Mouse (Mus musculus) embryonic facial prominence, embryonic 10.5 days (tissue): Measurements from ENCODE around the gene Gucy2d. TPM values are rescaled to one million over a fixed set of nuclear protein-coding genes. Genes with fewer than 3 reads are reported as not detected.

Experiments
- DNase-seq: peaks from one replicate; pipeline ENCODE4 v3.0.0-alpha.2; 2017; ENCODE audit warnings: low spot score
- H3K27ac ChIP-seq: fragments of 300-500 bp; sonication (generic); replicated peaks from 2 replicates; pipeline ENCODE4 v1.5.1; 2016; ENCODE audit warnings: mild to moderate bottlenecking
- H3K27me3 ChIP-seq: fragments of 300-500 bp; sonication (generic); replicated peaks from 2 replicates; pipeline ENCODE4 v1.6.1; 2016; ENCODE audit warnings: low read depth, mild to moderate bottlenecking; ENCODE audit not compliant: poor library complexity, severe bottlenecking
- H3K36me3 ChIP-seq: fragments of 300-500 bp; sonication (generic); replicated peaks from 2 replicates; pipeline ENCODE4 v1.6.1; 2016; ENCODE audit warnings: mild to moderate bottlenecking, moderate library complexity
- H3K4me1 ChIP-seq: fragments of 300-500 bp; sonication (generic); 2 replicates; pipeline ENCODE4 v1.6.1; 2016
- H3K4me3 ChIP-seq: fragments of 300-500 bp; sonication (generic); 2 replicates; pipeline ENCODE4 v1.5.1; 2016; ENCODE audit warnings: mild to moderate bottlenecking, moderate library complexity
- H3K9me3 ChIP-seq: fragments of 300-500 bp; sonication (generic); 2 replicates; pipeline ENCODE4 v1.6.1; 2016; ENCODE audit warnings: mild to moderate bottlenecking
- WGBS: fragments of 180-500 bp; shearing (Covaris S2); methylation state at CpG from one replicate; pipeline ENCODE4 v1.1.7; 2016; 5-methylcytosine and 5-hydroxymethylcytosine counted together
- polyA plus RNA-seq: library from polyadenylated mRNA; unstranded; fragments of >200 nt; fragmentation: Nextera tagmentation; extraction: Ambion mirVana; gene quantifications from 2 replicates; pipeline ENCODE4 v1.2.1, GENCODE M21; 2016

The Gucy2d gene
- not detected in 2 replicates for polyA plus RNA-seq

GRCm38 (mm10) chr7:98439956-98440466 is at the start of gene Gucy2d:
Gene Gucy2d, plus strand, starts transcription at chr7:98440416.
- no peak within 1 kb of the TSS for H3K27ac ChIP-seq
- DNase-seq, result no peak
- WGBS, result 53% methylated on average over 10 of the region's 10 CpGs
- no peaks in the 10 kb centered on the region for H3K4me1 ChIP-seq
- H3K36me3 ChIP-seq, result no peaks in the 10 kb centered on the region
- no peaks in the 10 kb centered on the region for H3K27me3 ChIP-seq
- no peak within 1 kb of the TSS for H3K4me3 ChIP-seq
- no peaks in the 10 kb centered on the region for H3K9me3 ChIP-seq

DNA sequence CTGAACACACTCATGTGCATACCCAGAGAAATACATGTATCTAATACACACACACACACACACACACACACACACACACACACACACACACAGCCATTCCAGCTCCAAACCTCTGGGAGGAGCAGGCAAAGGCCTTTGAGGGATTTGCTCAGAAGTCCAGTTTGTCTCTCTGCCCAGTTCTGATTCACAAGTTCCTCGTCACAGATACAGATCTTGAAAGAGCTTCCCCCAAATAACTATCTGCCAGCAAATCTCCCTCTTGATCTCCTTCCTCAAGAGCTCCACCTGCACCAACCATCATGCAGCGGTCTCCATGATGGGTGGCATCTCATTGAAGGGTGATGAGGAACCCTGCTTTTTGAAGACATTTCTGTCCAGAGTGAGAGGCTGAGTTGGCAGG is 49.7 kb upstream of the Gucy2d start:
- Histone ChIP-seq H3K4me3 (no peak overlapping the region), H3K36me3 (no peaks in the 10 kb centered on the region), H3K4me1 (0 out of 2 replicates have a peak, but pooled peaks cover 4% of the 10 kb centered on the region), H3K27ac (no peak overlapping the region), H3K9me3 (no peaks in the 10 kb centered on the region), H3K27me3 (no peaks in the 10 kb centered on the region)
- DNase-seq, result no peak
- WGBS, result 79% methylated on average over 2 of the region's 2 CpGs

DNA sequence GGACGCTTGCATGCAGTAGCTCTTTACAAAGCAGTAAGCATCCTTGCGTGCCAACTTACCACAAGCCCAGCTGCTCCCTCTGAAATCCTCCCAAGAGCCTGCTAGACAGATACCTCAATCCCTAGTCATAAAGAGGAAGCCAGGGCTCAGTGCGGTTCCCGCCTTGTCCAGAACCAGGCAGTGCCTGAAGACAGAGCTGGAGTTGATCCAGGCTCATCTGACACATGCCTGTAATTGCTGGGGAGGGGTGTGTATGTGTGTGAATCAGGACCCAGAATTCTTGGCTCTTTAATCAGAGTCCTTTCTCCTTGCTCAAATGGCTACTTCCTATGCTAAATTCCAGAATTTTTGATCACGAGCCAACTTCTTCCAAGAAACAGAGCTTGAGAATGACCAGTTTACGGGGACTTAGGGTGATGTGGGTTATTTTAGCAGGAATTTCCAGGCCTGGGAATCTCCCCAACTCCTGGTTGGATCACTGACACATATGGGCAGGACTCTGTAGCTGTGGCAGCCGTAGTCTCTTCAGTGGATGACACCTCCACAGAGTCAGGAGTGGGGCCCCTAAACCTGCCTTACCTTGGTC is 48.8 kb upstream of the Gucy2d start:
- WGBS, result 91% methylated on average over 7 of the region's 7 CpGs
- Histone ChIP-seq H3K4me1 (0 out of 2 replicates have a peak, but pooled peaks cover 4% of the 10 kb centered on the region), H3K27ac (no peak overlapping the region), H3K36me3 (no peaks in the 10 kb centered on the region), H3K4me3 (no peak overlapping the region), H3K9me3 (no peaks in the 10 kb centered on the region), H3K27me3 (no peaks in the 10 kb centered on the region)
- no peak for DNase-seq

- WGBS, result 88% methylated on average over 8 of the region's 8 CpGs
- H3K4me3 ChIP-seq, result no peak overlapping the region
- H3K9me3 ChIP-seq, result no peaks in the 10 kb centered on the region
- no peak for DNase-seq
- no peaks in the 10 kb centered on the region for H3K36me3 ChIP-seq
- H3K4me1 ChIP-seq, result 0 out of 2 replicates have a peak, but pooled peaks cover 4% of the 10 kb centered on the region
- no peak overlapping the region for H3K27ac ChIP-seq
- no peaks in the 10 kb centered on the region for H3K27me3 ChIP-seq
Measured at GRCm38 (mm10) chr7:98392466-98393201, 47.6 kb upstream of the Gucy2d start.

DNA sequence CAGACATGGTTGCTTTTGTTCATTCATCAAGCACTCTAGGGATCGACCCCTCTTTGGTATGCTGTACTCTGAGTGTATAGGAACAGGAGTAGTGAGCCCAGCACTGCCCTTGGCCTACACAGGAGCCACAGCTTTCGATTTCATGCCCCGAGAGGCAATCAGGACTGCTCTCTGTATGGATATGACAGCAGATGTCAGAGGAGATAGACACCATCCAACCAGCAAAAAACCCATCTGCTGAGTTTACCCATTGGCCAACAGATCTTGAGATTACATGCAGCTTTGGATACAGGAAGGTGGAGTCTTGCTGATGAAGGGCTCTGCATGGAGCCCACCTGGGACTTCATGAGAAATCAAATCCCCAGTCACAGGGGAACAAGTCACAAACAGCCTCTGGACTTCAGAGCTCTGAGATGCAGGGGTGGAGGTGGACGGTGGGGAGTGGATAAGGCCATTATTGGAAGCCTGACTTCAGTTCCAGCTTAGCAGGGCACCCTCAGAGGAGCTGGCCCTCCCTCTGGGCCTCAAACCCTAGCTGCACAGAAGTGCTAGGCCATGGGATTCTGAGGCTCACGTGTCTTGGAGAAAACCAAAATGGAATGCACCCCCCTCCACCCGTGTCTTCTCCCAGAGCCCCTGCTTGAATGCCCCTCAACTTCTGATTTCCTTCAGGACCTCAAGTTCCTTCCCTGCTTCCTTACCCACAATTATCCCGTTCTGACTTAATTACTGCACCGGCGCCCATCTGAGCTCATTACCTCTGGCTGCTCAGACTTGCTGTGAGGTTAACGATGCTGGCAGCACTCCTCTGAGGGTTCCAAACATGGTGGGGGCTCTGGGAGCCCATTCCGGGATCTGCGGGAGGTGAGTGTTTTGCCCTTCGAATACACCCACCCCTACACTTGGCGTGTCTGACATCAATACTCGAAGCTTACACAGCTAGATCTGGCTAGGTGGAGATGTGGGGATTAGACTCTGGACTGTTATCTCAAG is 37.3 kb upstream of the Gucy2d start:
- no peaks in the 10 kb centered on the region for H3K9me3 ChIP-seq
- H3K27me3 ChIP-seq, result no peaks in the 10 kb centered on the region
- no peaks in the 10 kb centered on the region for H3K36me3 ChIP-seq
- WGBS, result 60% methylated on average over 15 of the region's 15 CpGs
- H3K27ac ChIP-seq, result no peak overlapping the region; the same call in 1 of the 2 replicates
- DNase-seq, result no peak
- no peak overlapping the region for H3K4me3 ChIP-seq
- peaks cover 17% of the 10 kb centered on the region for H3K4me1 ChIP-seq

DNA sequence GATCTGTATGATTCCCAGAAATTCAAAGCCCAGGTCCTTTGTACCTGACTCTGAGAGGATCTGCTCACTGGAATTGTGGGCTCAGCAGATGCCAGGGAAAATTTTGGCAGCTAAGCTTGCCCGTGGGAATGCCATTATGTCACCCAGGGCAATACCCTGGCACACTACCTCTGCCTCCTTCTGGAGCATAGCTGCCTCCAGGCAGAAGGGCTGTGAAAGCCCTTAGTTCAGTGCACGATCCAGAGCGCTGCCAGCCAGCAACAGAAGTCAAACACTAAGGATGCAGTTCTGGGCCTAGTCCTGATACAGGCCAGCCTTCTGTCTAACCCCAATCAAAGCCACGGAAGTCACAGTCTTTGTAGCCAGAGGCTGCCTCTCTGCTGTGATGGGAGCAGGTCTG is 36.2 kb upstream of the Gucy2d start:
- Histone ChIP-seq H3K36me3 (no peaks in the 10 kb centered on the region), H3K27ac (no peak overlapping the region), H3K9me3 (no peaks in the 10 kb centered on the region), H3K4me1 (peaks cover 17% of the 10 kb centered on the region), H3K4me3 (no peak overlapping the region), H3K27me3 (no peaks in the 10 kb centered on the region)
- DNase-seq, result no peak
- WGBS, result 40% methylated on average over 4 of the region's 4 CpGs

DNA sequence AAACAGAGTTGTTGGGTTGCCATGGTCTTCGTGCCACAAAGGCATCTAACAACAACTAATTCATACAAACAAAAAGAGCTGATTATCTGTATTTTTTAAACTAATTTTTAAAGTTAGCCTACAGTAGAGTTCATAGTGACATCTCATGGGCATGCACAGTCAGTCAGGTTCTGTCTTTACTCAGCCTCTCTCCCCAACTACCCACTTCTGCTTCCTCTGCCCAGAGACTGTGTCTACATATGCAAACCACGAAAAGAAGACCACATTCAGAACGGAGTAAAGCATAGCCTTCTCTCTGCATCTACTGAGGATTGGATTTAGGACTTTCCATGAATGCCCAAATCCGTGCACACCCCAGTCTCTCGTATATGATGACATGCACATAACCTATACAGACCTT is 32.6 kb upstream of the Gucy2d start:
- Histone ChIP-seq H3K4me1 (peaks cover 16% of the 10 kb centered on the region), H3K9me3 (no peaks in the 10 kb centered on the region), H3K27me3 (no peaks in the 10 kb centered on the region), H3K4me3 (no peak overlapping the region), H3K36me3 (no peaks in the 10 kb centered on the region), H3K27ac (no peak overlapping the region)
- WGBS, result 87% methylated on average over 5 of the region's 5 CpGs
- no peak for DNase-seq

DNA sequence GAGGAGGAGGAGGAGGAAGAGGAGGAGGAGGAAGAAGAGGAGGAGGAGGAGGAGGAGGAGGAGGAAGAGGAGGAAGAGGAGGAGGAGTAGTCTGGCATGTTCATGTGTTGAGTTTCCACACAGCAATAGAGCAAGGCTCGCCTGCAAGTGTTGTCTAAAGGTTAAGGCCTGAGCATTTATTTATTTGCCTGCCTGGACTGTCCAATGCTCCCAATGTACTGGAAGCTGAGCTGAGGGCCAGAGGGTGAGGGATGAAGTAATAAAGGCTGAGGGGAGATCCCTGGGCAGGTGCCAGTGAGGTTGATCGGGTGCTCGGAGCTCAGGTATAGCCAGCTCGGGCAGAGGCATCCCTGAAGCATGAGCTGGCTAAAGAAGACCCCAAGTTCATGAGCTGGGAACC is 27.1 kb upstream of the Gucy2d start:
- no peak for DNase-seq
- H3K9me3 ChIP-seq, result no peaks in the 10 kb centered on the region
- peaks cover 27% of the 10 kb centered on the region for H3K4me1 ChIP-seq
- H3K4me3 ChIP-seq, result no peak overlapping the region
- 86% methylated on average over 4 of the region's 4 CpGs for WGBS
- H3K36me3 ChIP-seq, result no peaks in the 10 kb centered on the region
- no peak overlapping the region for H3K27ac ChIP-seq
- no peaks in the 10 kb centered on the region for H3K27me3 ChIP-seq

DNA sequence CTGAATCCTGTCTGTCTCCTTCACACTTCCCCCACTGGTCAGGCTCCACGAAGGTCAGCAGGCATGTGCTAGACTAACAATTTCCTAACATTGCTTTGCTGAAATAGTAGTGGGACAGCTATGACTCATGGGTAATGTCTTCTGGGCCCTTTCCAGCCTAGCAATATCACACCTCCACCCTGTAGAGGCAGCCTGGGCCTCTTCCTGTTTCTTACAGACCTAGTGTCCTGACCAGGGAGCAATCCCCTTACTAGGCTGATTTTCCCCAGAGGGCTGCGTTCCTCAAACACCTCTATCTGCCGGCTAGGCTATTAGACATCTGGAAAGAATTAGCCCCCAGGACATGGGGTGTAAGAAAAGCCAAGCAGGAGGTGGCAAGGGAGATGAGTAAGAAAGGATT is 24.7 kb upstream of the Gucy2d start:
- DNase-seq, result peak; percentile 36
- H3K9me3 ChIP-seq, result no peaks in the 10 kb centered on the region
- peak overlapping the region; percentile 8; the same call in 1 of the 2 replicates for H3K27ac ChIP-seq

GRCm38 (mm10) chr7:98416020-98416419 is 24.2 kb upstream of the Gucy2d start:
- no peaks in the 10 kb centered on the region; the same call in 1 of the 2 replicates for H3K27me3 ChIP-seq
- DNase-seq, result no peak
- 0 out of 2 replicates have a peak overlapping the region, but pooled peaks have one; percentile 8 for H3K27ac ChIP-seq
- H3K36me3 ChIP-seq, result no peaks in the 10 kb centered on the region
- H3K4me1 ChIP-seq, result peaks cover 38% of the 10 kb centered on the region
- H3K9me3 ChIP-seq, result no peaks in the 10 kb centered on the region
- 74% methylated on average over 4 of the region's 4 CpGs for WGBS
- no peak overlapping the region for H3K4me3 ChIP-seq

More for the DNA sequence above, 24.7 kb upstream of the Gucy2d start:
- H3K36me3 ChIP-seq, result no peaks in the 10 kb centered on the region
- H3K27me3 ChIP-seq, result no peaks in the 10 kb centered on the region; the same call in 1 of the 2 replicates
- H3K4me3 ChIP-seq, result no peak overlapping the region
- WGBS, result 28% methylated on average over 3 of the region's 3 CpGs
- H3K4me1 ChIP-seq, result peaks cover 38% of the 10 kb centered on the region

DNA sequence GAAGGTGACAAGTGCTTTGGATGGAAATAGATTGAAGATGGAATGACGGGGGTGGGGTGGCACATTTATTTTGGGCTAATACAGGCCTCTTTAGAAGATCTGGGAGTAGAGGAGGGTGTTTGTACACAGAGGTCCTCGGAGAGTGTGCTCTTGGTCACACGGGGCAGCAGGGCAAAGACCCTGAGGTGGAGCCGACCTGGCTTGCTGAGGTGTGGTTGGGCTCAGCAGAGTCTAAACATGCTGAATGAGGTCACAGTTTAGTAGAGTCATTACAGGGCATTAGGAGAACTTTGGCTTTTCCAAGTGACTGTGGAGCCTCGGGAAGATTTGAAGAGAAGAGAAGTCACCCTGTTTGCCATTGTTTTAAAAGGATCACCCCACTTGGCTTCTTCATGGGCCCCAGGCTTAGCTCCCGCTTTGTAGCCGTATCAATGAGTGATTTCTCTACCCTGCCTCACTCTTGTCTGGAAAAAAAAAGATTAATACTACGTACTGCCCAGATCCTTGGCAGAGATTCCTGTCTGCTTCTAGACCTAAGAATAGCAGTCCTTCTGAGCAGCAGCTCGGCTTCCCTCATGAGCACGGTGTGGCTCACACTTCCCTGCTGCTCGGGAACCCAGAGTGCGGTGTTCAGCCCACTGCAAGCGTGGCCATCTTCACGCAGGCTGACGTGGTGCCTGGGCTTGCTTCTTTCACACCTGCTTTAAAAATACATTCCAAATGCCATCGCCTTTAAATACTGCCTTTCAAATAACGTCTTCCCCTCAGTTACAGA is 22.0 kb upstream of the Gucy2d start:
- WGBS, result 83% methylated on average over 17 of the region's 17 CpGs
- no peak for DNase-seq
- Histone ChIP-seq H3K4me3 (no peak overlapping the region), H3K27ac (no peak overlapping the region), H3K4me1 (peaks cover 38% of the 10 kb centered on the region), H3K9me3 (no peaks in the 10 kb centered on the region), H3K36me3 (no peaks in the 10 kb centered on the region), H3K27me3 (no peaks in the 10 kb centered on the region; the same call in 1 of the 2 replicates)
